Mouse (Mus musculus) midbrain, postnatal 0 days (tissue): ENCODE measurements around the gene Atp5g2. TPM values are rescaled to one million over a fixed set of nuclear protein-coding genes. Genes with fewer than 3 reads are reported as not detected.

Experiments
- ATAC-seq: fragments of 200-750 bp; cut with Nextera tagmentation; 2 replicates; pipeline ENCODE4 v1.8.0; 2017; ENCODE audit warnings: moderate number of reproducible peaks, mild to moderate bottlenecking, moderate TSS enrichment, moderate library complexity; ENCODE audit not compliant: low FRiP score
- DNase-seq: peaks from one replicate; pipeline ENCODE4 v3.0.0-alpha.2; 2015; ENCODE audit warnings: low spot score
- H3K27ac ChIP-seq: fragments of 300-500 bp; sonication (generic); 2 replicates; pipeline ENCODE4 v1.5.1; 2014; ENCODE audit warnings: low read depth, mild to moderate bottlenecking, low read length, mixed read lengths
- H3K27me3 ChIP-seq: fragments of 300-500 bp; sonication (generic); 2 replicates; pipeline ENCODE4 v1.6.1; 2014; ENCODE audit warnings: low read length, control low read depth, mixed read lengths; ENCODE audit not compliant: insufficient read depth
- H3K36me3 ChIP-seq: fragments of 300-500 bp; sonication (generic); 2 replicates; pipeline ENCODE4 v1.6.1; 2014; ENCODE audit warnings: low read length, control low read depth, mixed read lengths; ENCODE audit not compliant: insufficient read depth
- H3K4me1 ChIP-seq: fragments of 300-500 bp; sonication (generic); 2 replicates; pipeline ENCODE4 v1.6.1; 2014; ENCODE audit warnings: mild to moderate bottlenecking, control low read depth, antibody characterized with exemption, low read length, mixed read lengths; ENCODE audit not compliant: insufficient read depth
- H3K4me2 ChIP-seq: fragments of 300-500 bp; sonication (generic); 2 replicates; pipeline ENCODE4 v1.6.1; 2014; ENCODE audit warnings: low read depth, mild to moderate bottlenecking, low read length, mixed read lengths; ENCODE audit not compliant: poor library complexity, severe bottlenecking
- H3K4me3 ChIP-seq: fragments of 300-500 bp; sonication (generic); 2 replicates; pipeline ENCODE4 v1.5.1; 2014; ENCODE audit warnings: low read depth, mild to moderate bottlenecking, low read length, moderate library complexity
- H3K9ac ChIP-seq: fragments of 300-500 bp; sonication (generic); replicated peaks from 2 replicates; pipeline ENCODE4 v1.6.1; 2014; ENCODE audit warnings: mild to moderate bottlenecking, low read length, moderate library complexity, mixed read lengths; ENCODE audit not compliant: poor library complexity, severe bottlenecking
- H3K9me3 ChIP-seq: fragments of 300-500 bp; sonication (generic); 2 replicates; pipeline ENCODE4 v1.6.1; 2016; ENCODE audit warnings: low read length, control low read depth
- CTCF ChIP-seq: IDR thresholded peaks from 2 replicates; pipeline ENCODE4 v1.5.1; 2016; ENCODE audit warnings: antibody characterized with exemption, mild to moderate bottlenecking
- WGBS: fragments of 180-500 bp; shearing (Covaris S2); extraction: QIAGEN DNeasy Blood & Tissue Kit; methylation state at CpG from one replicate; pipeline ENCODE4 v1.1.7; 2014; 5-methylcytosine and 5-hydroxymethylcytosine counted together
- polyA plus RNA-seq: library from polyadenylated mRNA; unstranded; fragments of >200 nt; fragmentation: Nextera tagmentation; extraction: Ambion mirVana; gene quantifications from 2 replicates; pipeline ENCODE4 v1.2.1, GENCODE M21; 2015
- total RNA-seq: library from RNA; depleted of rRNA; stranded (reverse); fragments of >200 nt; gene quantifications from 2 replicates; pipeline ENCODE4 v1.2.3, GENCODE M21; 2014

The Atp5g2 gene
- total and polyA plus RNA-seq, 2 experiments from 2014 or later = 54.4 to 348 TPM

DNA sequence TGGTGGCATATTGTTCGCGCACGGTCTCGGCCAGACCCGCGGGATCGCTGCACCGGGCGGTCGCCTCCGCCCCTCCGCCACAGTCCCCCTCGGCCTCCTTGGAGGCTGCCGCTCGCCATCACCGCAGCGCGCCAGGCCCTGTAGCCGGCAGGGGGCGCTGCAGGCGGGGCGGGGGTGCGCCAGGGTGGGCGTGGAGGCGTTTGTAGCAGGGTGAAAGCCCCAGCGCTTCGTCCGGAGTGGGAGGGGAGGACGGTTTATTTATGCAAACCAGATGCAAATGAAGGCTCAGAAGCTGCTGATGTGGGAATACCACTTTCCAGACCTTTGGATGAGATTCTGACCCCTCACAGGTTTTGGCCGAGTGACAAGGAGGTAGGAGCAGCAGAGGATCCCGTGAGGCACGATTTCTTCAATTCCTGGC, 20.8 kb upstream of the Atp5g2 start:
- H3K9me3 ChIP-seq = no peaks in the 10 kb centered on the region
- H3K9ac ChIP-seq = peak overlapping the region; percentile 66
- H3K27me3 ChIP-seq = peaks cover 30% of the 10 kb centered on the region
- peak overlapping the region; percentile 89 for H3K27ac ChIP-seq
- H3K4me3 ChIP-seq = peak overlapping the region; percentile 45
- DNase-seq = peak; percentile 76
- H3K4me1 ChIP-seq = 0 out of 2 replicates have a peak, but pooled peaks cover 4% of the 10 kb centered on the region
- ATAC-seq = peak; percentile 85
- peak; percentile 91 for TF ChIP-seq CTCF
- peak overlapping the region; percentile 63 for H3K4me2 ChIP-seq
- WGBS = under 1% methylated on average over 32 of the region's 32 CpGs
- H3K36me3 ChIP-seq = no peaks in the 10 kb centered on the region

DNA sequence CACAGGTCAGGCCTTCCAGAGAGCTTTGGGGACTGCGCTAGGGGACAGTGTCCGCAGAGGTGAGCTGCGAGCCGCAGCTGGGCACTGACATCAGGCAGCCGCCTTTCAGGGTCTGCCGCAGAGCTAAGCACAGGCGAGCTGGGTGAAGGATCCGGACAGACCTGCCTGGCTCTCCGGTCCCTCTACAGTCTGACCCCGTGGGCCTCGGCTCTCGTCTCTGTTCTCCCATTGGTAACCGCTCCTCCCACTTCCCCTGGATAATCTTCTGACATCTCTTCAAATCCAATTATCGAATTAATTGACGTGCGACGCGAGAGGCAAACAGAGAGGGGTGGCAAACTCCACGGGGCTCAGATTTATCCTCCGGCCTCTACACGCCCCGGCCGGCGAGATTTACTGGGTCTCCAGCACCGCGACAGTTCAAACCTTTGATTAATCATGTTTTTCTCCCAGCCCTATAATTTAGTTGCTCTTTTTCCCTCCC, 20.2 kb upstream of the Atp5g2 start:
- Histone ChIP-seq H3K4me3 (peak overlapping the region; percentile 45), H3K4me1 (0 out of 2 replicates have a peak, but pooled peaks cover 4% of the 10 kb centered on the region), H3K36me3 (no peaks in the 10 kb centered on the region), H3K9ac (peak overlapping the region; percentile 66), H3K9me3 (no peaks in the 10 kb centered on the region), H3K27ac (peak overlapping the region; percentile 89), H3K27me3 (peaks cover 23% of the 10 kb centered on the region; the same call in 1 of the 2 replicates), H3K4me2 (peak overlapping the region; percentile 63)
- WGBS = 1% methylated on average over 26 of the region's 26 CpGs
- no peak for TF ChIP-seq CTCF
- ATAC-seq (peak; percentile 64; the same call in 1 of the 2 replicates), DNase-seq (peak; percentile 57)

DNA sequence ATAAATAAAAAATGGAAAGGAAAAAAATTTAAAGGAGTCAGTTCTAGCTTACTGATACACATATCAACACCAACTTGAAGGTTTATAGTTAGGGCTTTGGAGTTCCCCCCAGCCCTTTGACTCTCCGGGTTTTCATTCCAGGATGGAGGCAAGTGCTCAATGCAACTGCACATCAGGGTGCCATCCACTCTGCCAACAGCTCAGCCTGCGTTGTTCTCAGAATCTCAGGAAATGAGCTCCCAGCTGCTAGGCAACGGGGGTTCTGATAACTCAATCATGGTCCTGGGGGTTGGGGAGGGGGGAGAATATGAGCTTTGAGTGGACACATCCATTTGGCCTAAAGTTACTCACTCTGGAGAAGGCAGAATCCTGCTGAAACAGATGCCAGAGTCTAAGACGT, 13.6 kb upstream of the Atp5g2 start:
- H3K4me3 ChIP-seq = no peak overlapping the region
- H3K36me3 ChIP-seq = no peaks in the 10 kb centered on the region
- H3K4me2 ChIP-seq = no peak overlapping the region
- no peaks in the 10 kb centered on the region for H3K9me3 ChIP-seq
- DNase-seq (peak; percentile 69), ATAC-seq (no peak; the same call in 1 of the 2 replicates)
- no peaks in the 10 kb centered on the region for H3K4me1 ChIP-seq
- 8% methylated on average over 4 of the region's 4 CpGs for WGBS
- TF ChIP-seq CTCF = no peak
- no peaks in the 10 kb centered on the region for H3K27me3 ChIP-seq
- H3K27ac ChIP-seq = no peak overlapping the region
- H3K9ac ChIP-seq = no peak overlapping the region

GRCm38 (mm10) chr15:102683670-102684069, 11.5 kb upstream of the Atp5g2 start:
- peak; percentile 61 for TF ChIP-seq CTCF
- 29% methylated on average over 1 of the region's 1 CpGs for WGBS
- H3K4me2 ChIP-seq = no peak overlapping the region
- H3K27ac ChIP-seq = no peak overlapping the region
- H3K9ac ChIP-seq = no peak overlapping the region
- no peak for ATAC-seq
- H3K4me1 ChIP-seq = no peaks in the 10 kb centered on the region
- H3K36me3 ChIP-seq = no peaks in the 10 kb centered on the region
- no peaks in the 10 kb centered on the region for H3K27me3 ChIP-seq
- no peaks in the 10 kb centered on the region for H3K9me3 ChIP-seq
- DNase-seq = peak; percentile 60
- no peak overlapping the region for H3K4me3 ChIP-seq

DNA sequence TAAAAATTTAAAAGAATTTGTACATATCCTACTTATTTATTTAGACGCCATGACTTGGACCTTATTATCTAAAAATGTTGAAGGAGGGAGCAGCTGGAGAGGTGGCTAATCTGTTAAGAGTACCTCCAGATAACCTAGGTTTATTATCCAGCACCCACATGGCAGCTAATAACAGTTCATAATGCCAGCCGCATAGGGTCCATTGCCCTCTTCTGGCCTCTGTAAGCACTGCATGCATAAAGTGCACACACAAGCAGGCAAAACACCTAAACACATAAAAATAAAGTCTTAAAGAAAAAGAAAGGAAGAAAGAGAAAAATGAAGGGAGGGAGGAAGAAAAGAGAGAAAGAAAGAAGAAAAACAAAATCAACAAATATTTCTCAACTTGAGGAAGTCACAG, 4.2 kb upstream of the Atp5g2 start:
- Histone ChIP-seq H3K36me3 (no peaks in the 10 kb centered on the region), H3K4me3 (no peak overlapping the region), H3K9me3 (no peaks in the 10 kb centered on the region), H3K4me1 (no peaks in the 10 kb centered on the region), H3K27ac (no peak overlapping the region), H3K27me3 (no peaks in the 10 kb centered on the region), H3K9ac (no peak overlapping the region), H3K4me2 (no peak overlapping the region)
- ATAC-seq = no peak
- 92% methylated on average over 2 of the region's 2 CpGs for WGBS
- DNase-seq = no peak
- peak; percentile 53 for TF ChIP-seq CTCF

- Histone ChIP-seq H3K27me3 (no peaks in the 10 kb centered on the region), H3K4me1 (0 out of 2 replicates have a peak, but pooled peaks cover 5% of the 10 kb centered on the region), H3K36me3 (no peaks in the 10 kb centered on the region), H3K27ac (peak overlapping the region; percentile 98), H3K4me3 (peak overlapping the region; percentile 19), H3K4me2 (peak overlapping the region; percentile 83), H3K9me3 (no peaks in the 10 kb centered on the region), H3K9ac (no peak overlapping the region)
- ATAC-seq (peak; percentile 52), DNase-seq (peak; percentile 94)
- WGBS = 2% methylated on average over 10 of the region's 10 CpGs
- 0 out of 2 replicates have a peak, but pooled peaks have one; percentile 16 for TF ChIP-seq CTCF
Measured at GRCm38 (mm10) chr15:102673548-102673947, 1.4 kb upstream of the Atp5g2 start.
